Mouse (Mus musculus) Patski (cell line): ENCODE data around the gene Fank1. TPM values are rescaled to one million over a fixed set of nuclear protein-coding genes. Genes with fewer than 3 reads are reported as not detected.
A peak's percentile ranks its signal among the peaks of the same experiment; 100 is the strongest.

Experiments used
- ATAC-seq: fragments of 100-300 bp; one replicate; pipeline ENCODE4 v1.8.0; 2021
- CTCF ChIA-PET: fragments of 350-600 bp; sonication (Branson Sonifier 250); formaldehyde crosslinking; loops from one replicate; lab custom pipeline; 2022; ENCODE audit warnings: inconsistent platforms; lab: Charles Lee
- POLR2A ChIA-PET: fragments of 350-600 bp; sonication (Branson Sonifier 250); formaldehyde crosslinking; loops from one replicate; lab custom pipeline; 2022; ENCODE audit warnings: antibody characterized with exemption, inconsistent platforms; lab: Charles Lee
- DNase-seq: peaks from one replicate; pipeline ENCODE4 v3.0.0-alpha.2; 2011; ENCODE audit warnings: low read depth, low spot score
- H3K27me3 ChIP-seq: fragments of 371-371 bp; one replicate; pipeline ENCODE4 v1.5.1; 2021
- CTCF ChIP-seq: fragments of 100-300 bp; IDR thresholded peaks from one replicate; pipeline ENCODE4 v1.5.1; 2021
- in situ Hi-C: fragments of 300-500 bp; cut with MboI; formaldehyde crosslinking; loops from 3 replicates; pipeline ENCODE4 v1.11.1; 2018; ENCODE audit warnings: low pct_unique_long_range_greater_than_20kb, mixed read lengths
- polyA plus RNA-seq: library from polyadenylated mRNA; unstranded; gene quantifications from one replicate; pipeline ENCODE4 v1.2.3, GENCODE M21; 2021

Gene Fank1
- 2.4 TPM for polyA plus RNA-seq

DNA sequence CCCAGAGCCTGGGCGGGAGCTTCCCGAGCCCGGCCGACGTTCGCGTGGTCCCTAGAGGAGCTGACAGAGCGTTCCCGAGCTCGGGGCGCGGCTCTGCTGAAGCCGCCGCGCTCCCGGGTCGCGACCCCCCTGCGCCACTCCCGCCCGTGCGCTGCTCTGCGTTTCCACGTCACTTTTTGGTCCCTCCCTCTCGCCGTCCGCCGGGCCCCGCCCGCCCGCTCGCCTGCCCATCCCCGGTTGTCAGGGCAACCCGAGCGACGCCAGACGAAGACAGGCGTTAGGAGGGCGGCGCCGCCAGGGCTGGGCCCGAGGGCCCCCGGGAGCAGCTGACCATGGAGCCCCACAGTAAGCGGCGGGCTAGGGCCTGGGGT is at the start of gene Fank1:
Gene Fank1, plus strand, starts transcription at position 236 of the 371 bp plus-strand sequence.
- CTCF ChIA-PET = interaction anchor here (1.0 to 2.2 kb wide), 3 partner anchors 17 to 29 kb away, joined by 3 to 7 read pairs (median 4); no protein-coding TSS in a partner anchor
- TF ChIP-seq CTCF = no peak
- peak; percentile 70 for ATAC-seq
- in situ Hi-C loops = no loop called here
- POLR2A ChIA-PET = interaction anchor here (0.7 to 2.4 kb wide), 4 partner anchors 12 to 68 kb away, joined by 3 to 8 read pairs (median 4); no protein-coding TSS in a partner anchor
- no peaks in the 10 kb centered on the region for H3K27me3 ChIP-seq
- DNase-seq = no peak

DNA sequence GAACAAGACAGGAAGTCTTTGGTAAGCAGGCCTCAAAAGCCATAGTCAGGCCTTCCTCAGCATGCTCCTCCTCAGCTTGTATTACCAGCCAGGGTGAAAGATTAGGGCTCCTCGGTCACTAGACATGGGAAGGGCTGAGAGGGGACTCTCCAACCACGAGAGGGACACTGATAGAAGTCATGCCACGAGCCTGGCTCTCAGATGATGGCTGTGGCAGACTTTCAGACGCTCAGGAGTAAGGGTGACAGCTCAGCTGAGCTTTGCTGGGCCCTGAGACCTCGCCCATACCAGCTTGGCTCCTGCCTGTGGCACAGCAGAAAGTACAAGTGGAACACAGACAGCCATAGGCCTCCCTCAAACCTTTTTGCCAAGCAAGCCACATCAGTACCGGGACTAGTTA is 49.6 kb upstream of the Fank1 start:
- POLR2A ChIA-PET = interaction anchor here (0.7 kb wide), 1 partner anchor 12 kb away, joined by 3 read pairs; no protein-coding TSS in a partner anchor
- TF ChIP-seq CTCF = no peak
- in situ Hi-C loops = no loop called here
- ATAC-seq (no peak), DNase-seq (no peak)
- no peaks in the 10 kb centered on the region for H3K27me3 ChIP-seq
- CTCF ChIA-PET = interaction anchor here (0.8 to 1.2 kb wide), 2 partner anchors 13 to 19 kb away, joined by 3 read pairs; no protein-coding TSS in a partner anchor

DNA sequence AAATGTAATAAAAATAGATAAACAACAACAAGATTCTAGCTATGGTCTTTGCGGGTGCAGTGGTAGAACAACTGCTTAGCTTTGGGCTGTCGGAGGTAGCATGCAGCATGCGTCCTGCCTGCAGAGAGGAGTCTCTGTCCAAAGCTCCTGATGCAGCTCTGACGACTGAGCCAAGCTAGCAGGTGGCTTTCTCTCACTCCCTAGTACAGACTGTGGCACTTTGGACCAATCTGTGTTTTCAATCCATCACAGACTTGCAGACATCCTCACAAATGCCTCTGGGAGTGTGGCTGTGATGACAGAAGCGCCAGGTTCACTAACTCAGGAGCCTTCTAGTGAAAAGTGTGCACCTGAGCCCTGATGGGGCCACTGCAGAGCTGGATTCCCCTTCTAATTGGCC is 47.3 kb upstream of the Fank1 start:
- in situ Hi-C loops = no loop called here
- CTCF ChIA-PET = interaction anchor here (0.7 to 1.4 kb wide), 2 partner anchors 13 to 15 kb away, joined by 3 read pairs; no protein-coding TSS in a partner anchor
- ATAC-seq (no peak), DNase-seq (no peak)
- TF ChIP-seq CTCF = no peak
- POLR2A ChIA-PET = no interaction called here
- H3K27me3 ChIP-seq = no peaks in the 10 kb centered on the region

- ATAC-seq = no peak
- no peak for DNase-seq
- CTCF ChIA-PET = interaction anchor here (0.7 kb wide), 1 partner anchor 14 kb away, joined by 3 read pairs; no protein-coding TSS in a partner anchor
- in situ Hi-C loops = no loop called here
- POLR2A ChIA-PET = no interaction called here
- no peak for TF ChIP-seq CTCF
- H3K27me3 ChIP-seq = no peaks in the 10 kb centered on the region
Observed at GRCm38 (mm10) chr7:133730324-133731191, 46.1 kb upstream of the Fank1 start.

GRCm38 (mm10) chr7:133731971-133732645 is 44.6 kb upstream of the Fank1 start:
- DNase-seq = no peak
- TF ChIP-seq CTCF = no peak
- POLR2A ChIA-PET = interaction anchor here (0.6 kb wide), 1 partner anchor 1559 kb away, joined by 4 read pairs; no protein-coding TSS in a partner anchor

DNA sequence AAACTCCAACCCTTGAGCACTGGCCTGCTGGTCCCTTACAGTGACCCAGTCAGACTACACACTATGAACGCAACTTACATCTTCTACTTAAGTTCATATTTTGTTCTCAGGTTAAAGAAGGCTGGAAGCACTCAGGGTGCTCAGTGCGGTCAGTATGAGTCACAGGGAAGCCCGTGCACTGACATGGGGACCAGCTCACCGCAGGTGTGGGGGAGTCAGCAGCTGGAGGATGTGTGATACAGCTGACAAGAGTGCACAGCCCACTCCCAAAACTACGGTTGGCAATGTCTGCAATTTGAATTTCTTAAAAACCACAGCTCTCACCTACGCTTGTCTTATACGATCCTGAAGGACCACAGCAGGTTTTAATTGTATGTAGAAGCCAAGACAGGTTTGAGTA is 36.1 kb upstream of the Fank1 start:
- H3K27me3 ChIP-seq = no peaks in the 10 kb centered on the region
- no peak for ATAC-seq
- no peak for DNase-seq
- TF ChIP-seq CTCF = no peak
- in situ Hi-C loops = no loop called here
- POLR2A ChIA-PET = no interaction called here
- CTCF ChIA-PET = interaction anchor here (1.2 kb wide), 1 partner anchor 14 kb away, joined by 3 read pairs; no protein-coding TSS in a partner anchor

More at GRCm38 (mm10) chr7:133731971-133732645, 44.6 kb upstream of the Fank1 start:
- no peaks in the 10 kb centered on the region for H3K27me3 ChIP-seq
- CTCF ChIA-PET = no interaction called here
- in situ Hi-C loops = no loop called here
- no peak for ATAC-seq

DNA sequence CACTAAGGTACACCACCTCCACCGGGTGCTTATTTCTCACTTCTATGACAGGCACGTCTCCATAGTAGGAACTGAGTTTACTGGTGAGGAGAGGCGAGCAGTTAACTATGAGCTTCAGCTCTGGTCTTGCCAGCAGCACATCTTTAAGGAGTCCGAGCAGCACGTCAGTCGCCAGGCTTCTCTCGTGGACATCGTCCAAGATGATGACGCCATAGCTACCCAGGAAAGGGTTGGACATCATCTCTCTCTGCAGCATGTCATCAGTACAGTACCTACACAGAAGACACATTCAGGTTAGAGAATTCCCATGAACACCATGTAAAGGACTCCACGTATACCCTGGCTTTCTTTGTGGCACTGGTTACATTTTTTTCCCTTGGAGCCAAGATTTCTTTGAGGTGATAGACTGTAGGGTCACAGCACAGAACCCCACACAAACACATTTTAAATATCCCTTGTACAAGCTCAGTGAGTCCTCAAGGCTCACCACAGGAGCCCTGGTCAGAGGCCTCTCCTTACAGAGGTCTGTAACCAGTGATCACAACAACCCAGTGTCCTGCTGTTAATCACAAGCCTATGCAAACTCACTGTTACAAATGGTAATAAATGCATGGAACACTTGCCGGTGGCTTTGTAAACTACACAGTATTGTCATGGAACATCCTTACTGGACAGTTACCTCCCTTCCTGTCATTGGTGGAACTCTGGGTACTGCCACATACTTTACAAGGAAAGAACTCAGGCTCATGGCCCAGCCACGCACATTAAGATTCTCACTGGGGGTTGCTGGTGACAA is 33.9 kb upstream of the Fank1 start:
- ChIA-PET CTCF (no interaction called here), POLR2A (interaction anchor here (0.7 kb wide), 1 partner anchor 19 kb away, joined by 3 read pairs; no protein-coding TSS in a partner anchor)
- DNase-seq = no peak
- H3K27me3 ChIP-seq = no peaks in the 10 kb centered on the region
- in situ Hi-C loops = no loop called here
- ATAC-seq = no peak
- no peak for TF ChIP-seq CTCF

- ATAC-seq (no peak), DNase-seq (no peak)
- in situ Hi-C loops = no loop called here
- ChIA-PET CTCF (no interaction called here), POLR2A (no interaction called here)
- TF ChIP-seq CTCF = no peak
- H3K27me3 ChIP-seq = no peaks in the 10 kb centered on the region
Observed at GRCm38 (mm10) chr7:133743611-133744010, 33.0 kb upstream of the Fank1 start.

DNA sequence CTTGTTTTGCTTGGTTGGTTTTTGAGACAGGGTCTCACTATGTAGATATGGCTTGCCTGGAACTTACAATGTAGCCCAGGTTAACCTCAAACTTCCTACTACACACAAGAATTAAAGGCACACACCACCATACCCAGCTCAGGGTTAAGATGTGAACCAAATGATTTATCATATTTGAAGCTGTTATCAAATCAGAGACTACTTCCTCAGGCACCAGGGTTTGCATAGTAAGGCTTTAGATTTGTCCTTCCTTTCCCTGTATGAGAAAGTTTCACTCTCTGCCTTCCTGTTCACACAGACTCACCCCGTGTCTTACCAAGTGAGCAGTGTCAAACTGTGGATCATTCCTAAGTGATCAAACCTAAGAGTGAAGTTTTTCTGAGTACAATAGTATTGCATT is 32.5 kb upstream of the Fank1 start:
- no peak for ATAC-seq
- in situ Hi-C loops = no loop called here
- no peak for TF ChIP-seq CTCF
- no peaks in the 10 kb centered on the region for H3K27me3 ChIP-seq
- POLR2A ChIA-PET = no interaction called here
- no peak for DNase-seq
- CTCF ChIA-PET = interaction anchor here (1.1 kb wide), 1 partner anchor 16 kb away, joined by 3 read pairs; no protein-coding TSS in a partner anchor

DNA sequence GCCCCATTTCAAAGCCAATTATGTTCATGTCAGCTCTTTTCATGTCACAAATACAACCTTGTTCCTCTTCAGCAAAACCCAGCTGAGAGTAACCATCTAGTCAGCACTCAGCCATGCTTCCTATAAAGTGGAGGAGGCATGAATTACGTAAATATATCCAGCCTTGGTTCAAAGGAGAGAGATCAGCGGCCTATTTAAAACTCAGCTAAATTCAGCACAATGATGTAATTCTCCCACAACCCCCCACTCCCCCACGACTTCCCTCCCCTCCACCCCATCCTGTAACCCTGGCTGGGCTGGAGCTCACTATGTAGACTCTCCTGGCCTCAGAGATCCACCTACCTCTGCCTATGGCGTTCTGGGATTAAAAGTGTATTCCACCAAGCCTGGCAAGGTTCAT is 32.0 kb upstream of the Fank1 start:
- ChIA-PET POLR2A (no interaction called here), CTCF (interaction anchor here (1.1 kb wide), 1 partner anchor 16 kb away, joined by 3 read pairs; no protein-coding TSS in a partner anchor)
- no peak for TF ChIP-seq CTCF
- H3K27me3 ChIP-seq = no peaks in the 10 kb centered on the region
- in situ Hi-C loops = no loop called here
- no peak for DNase-seq
- no peak for ATAC-seq
